Mouse (Mus musculus): ENCODE results near the gene Cdc25b.
A peak's percentile ranks its signal among the peaks of the same experiment; 100 is the strongest.

Gene Cdc25b

GRCm38 (mm10) chr2:131160671-131161111 lies 26.1 kb upstream of the Cdc25b start:
- DNase-seq, result peak; percentile 61

- no peak for DNase-seq
These were observed 22.8 kb upstream of the Cdc25b start for GRCm38 (mm10) chr2:131163924-131164323.

- DNase-seq, result no peak
These were observed 20.6 kb upstream of the Cdc25b start for GRCm38 (mm10) chr2:131166172-131166571.

GRCm38 (mm10) chr2:131167984-131168383 lies 18.8 kb upstream of the Cdc25b start:
- DNase-seq, result no peak

GRCm38 (mm10) chr2:131168914-131169313 lies 17.8 kb upstream of the Cdc25b start:
- DNase-seq, result no peak

GRCm38 (mm10) chr2:131170936-131171335 lies 15.8 kb upstream of the Cdc25b start:
- DNase-seq, result no peak

GRCm38 (mm10) chr2:131171401-131172104 lies 15.2 kb upstream of the Cdc25b start:
- DNase-seq, result peak; percentile 83

GRCm38 (mm10) chr2:131172322-131172721 lies 14.4 kb upstream of the Cdc25b start:
- no peak for DNase-seq

- DNase-seq, result peak; percentile 79
These were observed 12.0 kb upstream of the Cdc25b start for GRCm38 (mm10) chr2:131174700-131175099.

- DNase-seq, result no peak
These were observed 11.3 kb upstream of the Cdc25b start for GRCm38 (mm10) chr2:131175286-131175944.

GRCm38 (mm10) chr2:131175945-131176309 lies 10.8 kb upstream of the Cdc25b start:
- no peak for DNase-seq

- peak; percentile 61 for DNase-seq
These were observed 10.3 kb upstream of the Cdc25b start for GRCm38 (mm10) chr2:131176491-131176890.

- DNase-seq, result no peak
These were observed 8.8 kb upstream of the Cdc25b start for GRCm38 (mm10) chr2:131177932-131178331.

- peak; percentile 21 for DNase-seq
These were observed 7.9 kb upstream of the Cdc25b start for GRCm38 (mm10) chr2:131178828-131179245.

GRCm38 (mm10) chr2:131179246-131179886 lies 7.4 kb upstream of the Cdc25b start:
- peak; percentile 79 for DNase-seq

- peak; percentile 89 for DNase-seq
These were observed 6.7 kb upstream of the Cdc25b start, which contains the start of gene Cenpb for GRCm38 (mm10) chr2:131179990-131180587. Gene Cenpb (minus strand): TSS chr2:131180067.

GRCm38 (mm10) chr2:131186343-131186742 lies 406 bp upstream of the Cdc25b start:
- DNase-seq, result no peak

GRCm38 (mm10) chr2:131187602-131187922 lies 813 bp downstream of the Cdc25b start:
- DNase-seq, result no peak

- no peak for DNase-seq
These were observed 1.6 kb downstream of the Cdc25b start for GRCm38 (mm10) chr2:131188311-131188710.

GRCm38 (mm10) chr2:131189521-131190309 lies 3.0 kb downstream of the Cdc25b start:
- DNase-seq, result peak; percentile 35

GRCm38 (mm10) chr2:131190344-131191004 lies 3.7 kb downstream of the Cdc25b start:
- DNase-seq, result peak; percentile 15

GRCm38 (mm10) chr2:131191005-131191390 lies 4.2 kb downstream of the Cdc25b start:
- no peak for DNase-seq
